Mouse (Mus musculus): ENCODE measurements around the gene Zic5.

GRCm38 (mm10) chr14:122427654-122428053 lies 37.8 kb downstream of the Zic5 start:
- TF ChIP-seq CTCF (IDR thresholded peaks at IDR 0.05) (no peak), EP300 (IDR thresholded peaks at IDR 0.05) (no peak)
